ENCODE assay signal across 8 mouse cellular contexts in genomic region chr2:166000769-166001168, GRCm38 (mm10). TPM values are rescaled to one million over a fixed set of nuclear protein-coding genes. Genes with fewer than 3 reads are reported as not detected.
DNase-seq lines count a peak whose midpoint lies in the region; ATAC-seq and TF ChIP-seq lines count a peak whose summit lies in the region.

No protein-coding gene starts in this region.

- no peaks in the 10 kb centered on the region for H3K36me3 ChIP-seq in heart, embryonic 11.5 days (ENCODE audit: control insufficient read depth, insufficient read depth, low read length)
- no peaks in the 10 kb centered on the region for H3K36me3 ChIP-seq in hindbrain, embryonic 16.5 days (ENCODE audit: control insufficient read depth, insufficient read depth, low read length)
- H3K36me3 ChIP-seq in liver, postnatal 0 days (replicated peaks; ENCODE audit: insufficient read depth, low read length), result no peaks in the 10 kb centered on the region

- TF ChIP-seq CTCF in liver, postnatal 0 days (IDR thresholded peaks at IDR 0.05; ENCODE audit: low read depth), result no peak

- DNase-seq in heart, adult 18-20 months, result no peak
- DNase-seq in thymus, postnatal 14 days, result peak; percentile 31
- DNase-seq in thymus, postnatal 10 days (ENCODE audit: low spot score in 2 of 2), result no peak
- DNase-seq in right cerebral cortex, adult 18-20 months, result no peak
- no peak for DNase-seq in liver, postnatal 0 days
- no peak for DNase-seq in T-cell, adult 2 months (ENCODE audit: low spot score)

- 0 out of 2 replicates have a peak overlapping the region, but pooled peaks have one; percentile 16 for H3K9ac ChIP-seq in heart, embryonic 11.5 days (ENCODE audit: low read depth, low read length)
- no peak overlapping the region for H3K9ac ChIP-seq in hindbrain, embryonic 16.5 days (ENCODE audit: low read depth, low read length)
- no peak overlapping the region for H3K9ac ChIP-seq in liver, postnatal 0 days (replicated peaks)

- H3K4me1 ChIP-seq in heart, embryonic 11.5 days (ENCODE audit: control insufficient read depth, insufficient read depth, low read length), result peaks cover 24% of the 10 kb centered on the region
- H3K4me1 ChIP-seq in hindbrain, embryonic 16.5 days (ENCODE audit: control insufficient read depth, insufficient read depth, low read depth, low read length), result peaks cover 16% of the 10 kb centered on the region
- H3K4me1 ChIP-seq in liver, postnatal 0 days (ENCODE audit: insufficient read depth), result peaks cover 19% of the 10 kb centered on the region

- H3K27ac ChIP-seq in heart, embryonic 11.5 days (ENCODE audit: low read depth, low read length), result no peak overlapping the region
- no peak overlapping the region for H3K27ac ChIP-seq in hindbrain, embryonic 16.5 days (ENCODE audit: low read depth, low read length)
- no peak overlapping the region for H3K27ac ChIP-seq in liver, postnatal 0 days (ENCODE audit: low read depth)

- WGBS in heart, embryonic 11.5 days (ENCODE audit: insufficient replicate concordance), result 32% methylated on average over 5 of the region's 5 CpGs
- 1% methylated on average over 5 of the region's 5 CpGs for WGBS in hindbrain, embryonic 16.5 days
- WGBS in liver, postnatal 0 days (ENCODE audit: insufficient replicate concordance), result 32% methylated on average over 5 of the region's 5 CpGs

- ATAC-seq in heart, embryonic 11.5 days (replicated peaks; ENCODE audit: insufficient number of reproducible peaks, low FRiP score, low TSS enrichment), result no peak
- no peak for ATAC-seq in hindbrain, embryonic 16.5 days
- ATAC-seq in liver, postnatal 0 days, result no peak

- H3K9me3 ChIP-seq in heart, embryonic 11.5 days (replicated peaks; ENCODE audit: control insufficient read depth, low read length), result no peaks in the 10 kb centered on the region
- no peaks in the 10 kb centered on the region for H3K9me3 ChIP-seq in hindbrain, embryonic 16.5 days (ENCODE audit: control insufficient read depth, low read length)
- no peaks in the 10 kb centered on the region for H3K9me3 ChIP-seq in liver, postnatal 0 days (ENCODE audit: low read length)

- H3K4me2 ChIP-seq in heart, embryonic 11.5 days, result peak overlapping the region; percentile 41
- H3K4me2 ChIP-seq in hindbrain, embryonic 16.5 days (ENCODE audit: low read length), result peak overlapping the region; percentile 20; the same call in 1 of the 2 replicates
- no peak overlapping the region for H3K4me2 ChIP-seq in liver, postnatal 0 days (ENCODE audit: low read depth, low read length)

- no peaks in the 10 kb centered on the region for H3K27me3 ChIP-seq in heart, embryonic 11.5 days (ENCODE audit: control insufficient read depth, insufficient read depth, low read length)
- H3K27me3 ChIP-seq in hindbrain, embryonic 16.5 days (replicated peaks; ENCODE audit: control insufficient read depth, insufficient read depth, low read length), result no peaks in the 10 kb centered on the region
- no peaks in the 10 kb centered on the region for H3K27me3 ChIP-seq in liver, postnatal 0 days (ENCODE audit: insufficient read depth, low read length)

- no peak for TF ChIP-seq EP300 in liver, postnatal 0 days (IDR thresholded peaks at IDR 0.05; ENCODE audit: low read depth)

- no peak overlapping the region for H3K4me3 ChIP-seq in heart, embryonic 11.5 days (ENCODE audit: low read depth, low read length)
- H3K4me3 ChIP-seq in hindbrain, embryonic 16.5 days (ENCODE audit: low read length), result no peak overlapping the region
- no peak overlapping the region for H3K4me3 ChIP-seq in liver, postnatal 0 days (ENCODE audit: low read depth, low read length)

RNA-seq across cellular contexts. Expression of gene Ncoa3, which starts 8.3 kb away (rescaled TPM):
- 14.2 and 15.6 TPM in 2 replicates for polyA plus RNA-seq in heart, embryonic 11.5 days (2014; fragmentation: Nextera tagmentation; extraction: Ambion mirVana)
- 10 to 100 TPM; 29.2 to 30.2 TPM for total RNA-seq in heart, adult 18-20 months (2021)
- 11.6 and 14.5 TPM in 2 replicates for polyA plus RNA-seq in hindbrain, embryonic 16.5 days (2015; fragmentation: Nextera tagmentation; extraction: Ambion mirVana)
- 3.3 and 3.9 TPM in 2 replicates for polyA plus RNA-seq in liver, postnatal 0 days (2015; fragmentation: Nextera tagmentation; extraction: Ambion mirVana)
